Mouse (Mus musculus): ENCODE measurements around the gene Iqgap2.

DNA sequence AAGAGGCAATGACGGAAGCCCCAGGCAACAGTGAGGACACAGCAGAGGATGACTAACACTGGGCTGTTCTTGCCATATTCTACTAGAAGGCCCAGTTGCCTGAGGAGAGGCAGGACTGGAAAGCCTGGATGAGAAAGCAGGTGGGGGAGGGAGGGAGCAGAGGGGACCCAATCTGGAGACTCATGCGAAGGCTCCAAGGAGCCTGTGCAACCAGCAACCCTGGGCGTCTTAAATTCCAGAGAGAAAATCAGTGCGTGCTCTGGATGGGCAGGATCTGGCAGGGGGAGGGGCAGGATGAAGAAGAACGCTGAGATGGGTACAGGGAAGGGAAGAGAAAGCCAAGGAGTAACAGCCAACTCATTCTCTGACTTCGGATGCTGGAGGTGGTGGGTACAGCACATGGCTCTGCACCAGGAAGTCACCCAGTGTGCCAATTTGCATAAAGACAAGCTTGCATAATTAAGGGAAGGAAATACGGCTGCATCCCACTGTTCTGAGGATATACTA, 42.2 kb downstream of the Iqgap2 start:
- no peak for TF ChIP-seq FLI1 (IDR thresholded peaks at IDR 0.05; ENCODE audit: low read length)
- TF ChIP-seq GATA1 (IDR thresholded peaks at IDR 0.05; ENCODE audit: borderline replicate concordance, low read length), result no peak

Data from megakaryocyte, embryonic 14.5 days (primary cell).